Mouse (Mus musculus): Measurements from ENCODE around the gene Tiam2.

GRCm38 (mm10) chr17:3350405-3350804 lies 24.0 kb downstream of the Tiam2 start:
- no peak for TF ChIP-seq GATA1 (IDR thresholded peaks at IDR 0.05; ENCODE audit: borderline replicate concordance, low read length)
- TF ChIP-seq FLI1 (IDR thresholded peaks at IDR 0.05; ENCODE audit: low read length), result no peak

Data from megakaryocyte, embryonic 14.5 days (primary cell).